In the genomic region with DNA sequence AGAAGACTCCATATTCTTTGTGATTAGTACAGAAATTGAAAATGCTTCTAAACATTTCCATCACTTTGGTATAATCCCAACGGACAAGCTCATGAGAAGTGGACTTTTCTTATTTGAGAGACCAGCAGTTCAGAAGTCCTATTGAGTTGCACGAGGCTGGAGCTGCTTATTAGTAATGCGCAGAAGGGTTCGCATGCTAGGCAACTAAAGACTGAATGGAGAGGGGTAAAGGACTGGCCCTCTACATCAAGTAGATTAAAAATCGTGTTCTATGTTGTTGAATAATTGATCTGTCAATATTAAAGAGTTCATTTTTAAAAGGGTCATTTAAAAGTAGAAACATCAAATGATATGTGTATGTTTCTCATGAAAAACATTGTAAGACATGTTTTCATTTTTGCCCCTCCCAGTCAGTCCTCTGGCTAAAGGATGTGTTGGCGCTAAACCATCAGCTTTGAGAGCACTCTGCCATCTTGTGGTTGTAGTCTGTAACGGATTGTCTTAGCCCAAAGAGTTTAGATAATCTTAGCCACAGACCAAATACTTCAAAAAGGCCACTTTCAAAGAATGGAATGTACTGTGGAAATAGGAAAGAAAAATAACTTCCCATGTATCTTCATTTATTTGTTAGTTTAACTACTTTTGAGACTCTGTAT, we compare ENCODE assay signal across 8 mouse cellular contexts. TPM values are rescaled to one million over a fixed set of nuclear protein-coding genes. Genes with fewer than 3 reads are reported as not detected.
DNase-seq lines count a peak whose midpoint lies in the region; ATAC-seq and TF ChIP-seq lines count a peak whose summit lies in the region.

No protein-coding gene starts in this region.

- peak; percentile 18 to 77 for DNase-seq in adrenal gland, adult (ENCODE audit: inconsistent age in 2 of 2, low spot score in 1 of 2)
- DNase-seq in adrenal gland, adult 8-10 months = no peak
- peak; percentile 88 for DNase-seq in MEL (ENCODE audit: low read depth, low spot score)
- DNase-seq in cerebellum, postnatal 36 days = peak; percentile 11 to 46
- peak; percentile 26 to 35 for DNase-seq in heart, adult 9 months (ENCODE audit: low spot score in 2 of 2)
- no peak for DNase-seq in lung, adult 2 months

- H3K79me2 ChIP-seq in MEL (ENCODE audit: control insufficient read depth, insufficient read depth, low read length, poor library complexity) = peaks cover 14% of the 10 kb centered on the region

- peak overlapping the region; percentile 62 for H3K27ac ChIP-seq in MEL (ENCODE audit: control insufficient read depth, low read depth, low read length)
- peak overlapping the region; percentile 76 for H3K27ac ChIP-seq in kidney, embryonic 15.5 days

- no peak for TF ChIP-seq POLR2A in MEL (IDR thresholded peaks at IDR 0.05; ENCODE audit: control insufficient read depth in 1 of 2, insufficient read depth in 1 of 2, low read depth in 1 of 2, low read length in 2 of 2, poor library complexity in 1 of 2)
- no peak for TF ChIP-seq POLR2A in lung, adult 2 months (IDR thresholded peaks at IDR 0.05; ENCODE audit: borderline replicate concordance, extremely low read depth, low read depth, low read length)

- H3K9ac ChIP-seq in MEL (ENCODE audit: control insufficient read depth, low read depth, low read length, poor library complexity, severe bottlenecking) = peak overlapping the region; percentile 69
- H3K9ac ChIP-seq in kidney, embryonic 15.5 days = no peak overlapping the region; the same call in 1 of the 2 replicates

- H3K36me3 ChIP-seq in MEL (ENCODE audit: control insufficient read depth in 1 of 2, insufficient read depth in 2 of 2, low read length in 2 of 2) = peaks cover 0 to 6% of the 10 kb centered on the region in 2 experiments; a peak in 1 of 4 replicates
- peaks cover 4% of the 10 kb centered on the region for H3K36me3 ChIP-seq in kidney, embryonic 15.5 days

- TF ChIP-seq RAD21 in MEL (IDR thresholded peaks at IDR 0.05; ENCODE audit: low read depth, low read length) = peak; percentile 96

- TF ChIP-seq EP300 in MEL (IDR thresholded peaks at IDR 0.05; ENCODE audit: low read depth in 1 of 2, low read length in 2 of 2) = no peak

- H3K4me3 ChIP-seq in MEL (ENCODE audit: control insufficient read depth in 1 of 2, insufficient read depth in 1 of 2, low read depth in 2 of 2, low read length in 2 of 2) = peak overlapping the region; percentile 83 to 93
- peak overlapping the region; percentile 89 for H3K4me3 ChIP-seq in kidney, embryonic 15.5 days (replicated peaks)
- peak overlapping the region; percentile 31 for H3K4me3 ChIP-seq in lung, adult 2 months (replicated peaks; ENCODE audit: extremely low read depth, low read depth, low read length)

- no peaks in the 10 kb centered on the region for H3K27me3 ChIP-seq in MEL (ENCODE audit: control insufficient read depth in 1 of 2, insufficient read depth in 2 of 2, low read length in 2 of 2)
- H3K27me3 ChIP-seq in kidney, embryonic 15.5 days = peaks cover 18% of the 10 kb centered on the region

- WGBS in kidney, embryonic 15.5 days = 48% methylated on average over 7 of the region's 7 CpGs
- WGBS in lung, adult 2 months = 49% methylated on average over 7 of the region's 7 CpGs

- peak overlapping the region; percentile 85 for H3K4me2 ChIP-seq in kidney, embryonic 15.5 days

- TF ChIP-seq CTCF in MEL (IDR thresholded peaks at IDR 0.05 in 2 of 3, conservative IDR thresholded peaks at IDR 0.05 in 1 of 3; ENCODE audit: control insufficient read depth in 1 of 3, insufficient read depth in 1 of 3, low read depth in 2 of 3, low read length in 3 of 3, poor library complexity in 1 of 3, severe bottlenecking in 1 of 3) = peak; percentile 49 to 96 (median 67)
- peak; percentile 31 for TF ChIP-seq CTCF in lung, adult 2 months (IDR thresholded peaks at IDR 0.05; ENCODE audit: insufficient read depth, low read length)

- peaks cover 0 to 2% of the 10 kb centered on the region in 2 experiments; a peak in 1 of 4 replicates for H3K4me1 ChIP-seq in MEL (ENCODE audit: control insufficient read depth in 1 of 2, insufficient read depth in 2 of 2, low read length in 2 of 2)
- peaks cover 11% of the 10 kb centered on the region for H3K4me1 ChIP-seq in kidney, embryonic 15.5 days
- no peaks in the 10 kb centered on the region for H3K4me1 ChIP-seq in lung, adult 2 months (ENCODE audit: control insufficient read depth, insufficient read depth, low read length)

- ATAC-seq in kidney, embryonic 15.5 days (replicated peaks; ENCODE audit: low FRiP score) = peak; percentile 86
- peak; percentile 70 for ATAC-seq in neutrophil, adult 5-6 weeks (ENCODE audit: extremely low read depth, insufficient number of reproducible peaks, low FRiP score, poor library complexity, severe bottlenecking)

- H3K9me3 ChIP-seq in MEL (replicated peaks; ENCODE audit: insufficient read depth, low read length) = no peaks in the 10 kb centered on the region
- no peaks in the 10 kb centered on the region for H3K9me3 ChIP-seq in kidney, embryonic 15.5 days (replicated peaks)

TF ChIP-seq in MEL, 35 proteins besides CTCF, POLR2A, EP300 and RAD21:
- TF ChIP-seq E2F4 (IDR thresholded peaks at IDR 0.05; ENCODE audit: borderline replicate concordance, low read depth, low read length) (no peak), RCOR1 (IDR thresholded peaks at IDR 0.05; ENCODE audit: low read depth, low read length) (no peak), ZMIZ1 (IDR thresholded peaks at IDR 0.05; ENCODE audit: low read depth, low read length) (no peak), GABPA (IDR thresholded peaks at IDR 0.05; ENCODE audit: low read depth, low read length) (no peak), TAL1 (IDR thresholded peaks at IDR 0.05; ENCODE audit: low read length) (no peak), ELF1 (IDR thresholded peaks at IDR 0.05; ENCODE audit: low read depth, low read length) (no peak), CHD1 (IDR thresholded peaks at IDR 0.05; ENCODE audit: low read depth, low read length) (no peak), MYC (IDR thresholded peaks at IDR 0.05; ENCODE audit: low read depth, low read length) (peak; percentile 26), KAT2A (conservative IDR thresholded peaks at IDR 0.05; ENCODE audit: low read depth, low read length) (no peak), ZC3H11A (IDR thresholded peaks at IDR 0.05; ENCODE audit: low read depth, low read length) (peak; percentile 87), SIN3A (IDR thresholded peaks at IDR 0.05; ENCODE audit: low read length) (peak; percentile 49; the same call in 1 of the 2 replicates), SMC3 (IDR thresholded peaks at IDR 0.05; ENCODE audit: low read depth, low read length) (peak; percentile 96), POLR2AphosphoS2 (IDR thresholded peaks at IDR 0.05; ENCODE audit: low read length) (no peak), TBP (IDR thresholded peaks at IDR 0.05; ENCODE audit: low read depth, low read length) (0 out of 2 replicates have a peak, but pooled peaks have one; percentile 20), MXI1 (IDR thresholded peaks at IDR 0.05; ENCODE audit: low read depth, low read length) (no peak), TCF12 (IDR thresholded peaks at IDR 0.05; ENCODE audit: low read depth, low read length) (no peak)

RNA-seq across cellular contexts. Expression of a gene that starts 0.8 kb away (rescaled TPM):
- total RNA-seq in adrenal gland, adult 8-10 months (2022) = 10 to 100 TPM; 12.4 to 19.2 (median 18.3) TPM
- 52.0 and 55.4 TPM in 2 replicates for total RNA-seq in MEL (2012; rRNA removed)
- 10 to 100 TPM in 1 of 2 experiments, not detected in 1; 81.3 TPM for polyA plus RNA-seq in MEL (2012; ENCODE audit: insufficient read depth in 1 of 2, insufficient read length in 2 of 2, low read depth in 1 of 2, low replicate concordance in 2 of 2, missing spikeins in 1 of 2)
- 75.5 and 86.4 TPM in 2 replicates for polyA plus RNA-seq in kidney, embryonic 15.5 days (2015; fragmentation: Nextera tagmentation; extraction: Ambion mirVana)
- polyA plus RNA-seq in lung, adult 2 months (2012; rRNA removed) = 1.9 and 4.4 TPM in 2 replicates
- 16.8 and 18.6 TPM in 2 replicates for total RNA-seq in neutrophil, adult 5-6 weeks (2017)

RNA-seq across cellular contexts. Expression of a gene that starts 25.4 kb away (rescaled TPM):
- under 1 TPM in 1 of 4 experiments, not detected in 3; 0.16 TPM for total RNA-seq in adrenal gland, adult 8-10 months (2022)
- not detected in 2 replicates for total RNA-seq in MEL (2012; rRNA removed)
- polyA plus RNA-seq in MEL (2012; ENCODE audit: insufficient read depth in 1 of 2, insufficient read length in 2 of 2, low read depth in 1 of 2, low replicate concordance in 2 of 2, missing spikeins in 1 of 2) = not detected
- 0.09 and 0.13 TPM in 2 replicates for polyA plus RNA-seq in kidney, embryonic 15.5 days (2015; fragmentation: Nextera tagmentation; extraction: Ambion mirVana)
- 0.19 and 0.43 TPM in 2 replicates for polyA plus RNA-seq in lung, adult 2 months (2012; rRNA removed)
- total RNA-seq in neutrophil, adult 5-6 weeks (2017) = 0.12 TPM in 1 of 2 replicates, not detected in the other

RNA-seq across cellular contexts. Expression of a gene that starts 37.2 kb away (rescaled TPM):
- not detected for total RNA-seq in adrenal gland, adult 8-10 months (2022)
- not detected in 2 replicates for total RNA-seq in MEL (2012; rRNA removed)
- polyA plus RNA-seq in MEL (2012; ENCODE audit: insufficient read depth in 1 of 2, insufficient read length in 2 of 2, low read depth in 1 of 2, low replicate concordance in 2 of 2, missing spikeins in 1 of 2) = not detected
- polyA plus RNA-seq in kidney, embryonic 15.5 days (2015; fragmentation: Nextera tagmentation; extraction: Ambion mirVana) = 0.51 and 0.71 TPM in 2 replicates
- polyA plus RNA-seq in lung, adult 2 months (2012; rRNA removed) = 8.3 and 16.0 TPM in 2 replicates
- not detected in 2 replicates for total RNA-seq in neutrophil, adult 5-6 weeks (2017)

Comparison
In these comparisons a context has a peak if more than half of its experiments do, and no peak if none do; other contexts are left out.
1. DNase-seq: peak in adrenal gland, adult (2 of 2), MEL (single experiment), cerebellum, postnatal 36 days (2 of 2) and heart, adult 9 months (2 of 2); none in adrenal gland, adult 8-10 months (single experiment) and lung, adult 2 months (single experiment).
2. H3K4me3 ChIP-seq: peak in every context shown above with its lines; median percentile 89 in kidney, embryonic 15.5 days; 88 in MEL; 31 in lung, adult 2 months.